Mouse (Mus musculus) bone marrow macrophage, adult 2 months (primary cell): ENCODE data around the gene Csde1.

Source experiments
- CTCF ChIP-seq: IDR thresholded peaks from 2 replicates; pipeline ENCODE4 v1.5.1; 2012; ENCODE audit warnings: low read depth, mild to moderate bottlenecking, low read length, moderate library complexity
- POLR2A ChIP-seq: IDR thresholded peaks from 2 replicates; pipeline ENCODE4 v1.6.1; 2012; ENCODE audit warnings: mild to moderate bottlenecking, low read depth, low read length, borderline replicate concordance

- TF ChIP-seq POLR2A = no peak
- TF ChIP-seq CTCF = no peak
Observed at GRCm38 (mm10) chr3:102991041-102991440, 29.2 kb upstream of the Csde1 start.
